Mouse (Mus musculus) lung, embryonic 15.5 days (tissue): ENCODE results near the gene Lfng. TPM values are rescaled to one million over a fixed set of nuclear protein-coding genes. Genes with fewer than 3 reads are reported as not detected.

ENCODE experiments used
- ATAC-seq: fragments of 200-750 bp; cut with Nextera tagmentation; 2 replicates; pipeline ENCODE4 v1.8.0; 2017; ENCODE audit warnings: moderate number of reproducible peaks, borderline replicate concordance; ENCODE audit not compliant: low FRiP score, low TSS enrichment; ENCODE audit errors: extremely low read depth
- H3K27ac ChIP-seq: fragments of 300-500 bp; sonication (generic); 2 replicates; pipeline ENCODE4 v1.5.1; 2015; ENCODE audit warnings: moderate library complexity, mild to moderate bottlenecking, inconsistent platforms
- H3K27me3 ChIP-seq: fragments of 300-500 bp; sonication (generic); 2 replicates; pipeline ENCODE4 v1.6.1; 2015; ENCODE audit warnings: inconsistent platforms
- H3K36me3 ChIP-seq: fragments of 300-500 bp; sonication (generic); 2 replicates; pipeline ENCODE4 v1.6.1; 2015; ENCODE audit warnings: inconsistent platforms
- H3K4me1 ChIP-seq: fragments of 300-500 bp; sonication (generic); 2 replicates; pipeline ENCODE4 v1.6.1; 2015; ENCODE audit warnings: inconsistent platforms
- H3K4me2 ChIP-seq: fragments of 300-500 bp; sonication (generic); 2 replicates; pipeline ENCODE4 v1.6.1; 2015; ENCODE audit warnings: inconsistent platforms, mild to moderate bottlenecking, moderate library complexity
- H3K4me3 ChIP-seq: fragments of 300-500 bp; sonication (generic); 2 replicates; pipeline ENCODE4 v1.5.1; 2015; ENCODE audit warnings: mild to moderate bottlenecking, inconsistent platforms
- H3K9ac ChIP-seq: fragments of 300-500 bp; sonication (generic); 2 replicates; pipeline ENCODE4 v1.6.1; 2015; ENCODE audit warnings: inconsistent platforms
- H3K9me3 ChIP-seq: fragments of 300-500 bp; sonication (generic); 2 replicates; pipeline ENCODE4 v1.6.1; 2016; ENCODE audit warnings: inconsistent platforms
- WGBS: fragments of 180-500 bp; shearing (Covaris S2); methylation state at CpG from one replicate; pipeline ENCODE4 v1.1.7; 2015; 5-methylcytosine and 5-hydroxymethylcytosine counted together
- polyA plus RNA-seq: library from polyadenylated mRNA; unstranded; fragments of >200 nt; fragmentation: Nextera tagmentation; extraction: Ambion mirVana; gene quantifications from 2 replicates; pipeline ENCODE4 v1.2.1, GENCODE M21; 2015

Gene Lfng
- polyA plus RNA-seq, 1 experiment from 2014 or later, result 22.5 TPM

DNA sequence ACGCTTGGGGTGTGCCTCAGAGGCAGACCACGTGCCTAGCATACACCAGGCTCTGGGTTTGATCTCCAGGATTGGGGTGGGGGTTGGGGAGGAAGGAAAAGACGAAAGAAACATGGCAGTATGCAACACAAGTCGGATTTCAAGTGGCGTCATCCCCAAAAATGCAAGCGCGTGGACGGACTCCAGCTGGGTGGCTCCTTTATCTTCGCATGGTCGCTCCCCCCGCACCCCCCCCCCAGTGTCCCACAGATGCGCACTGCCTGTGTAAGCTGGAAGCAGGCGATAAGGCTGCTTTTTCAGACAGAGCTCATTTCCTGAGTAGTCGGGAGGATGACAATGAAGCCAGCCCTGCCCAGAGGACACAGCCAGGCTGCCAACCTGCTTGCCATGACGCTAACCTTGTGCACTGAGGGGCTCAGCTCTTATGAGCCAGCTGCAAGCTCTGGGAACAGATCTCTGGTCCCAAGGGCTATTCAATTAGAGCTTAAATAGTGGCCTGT, 37.6 kb downstream of the Lfng start:
- WGBS, result 55% methylated on average over 15 of the region's 15 CpGs
- Histone ChIP-seq H3K9ac (no peak overlapping the region), H3K4me2 (peak overlapping the region; percentile 6; the same call in 1 of the 2 replicates), H3K4me3 (no peak overlapping the region), H3K9me3 (no peaks in the 10 kb centered on the region), H3K27ac (peak overlapping the region; percentile 45; the same call in 1 of the 2 replicates), H3K36me3 (no peaks in the 10 kb centered on the region), H3K27me3 (no peaks in the 10 kb centered on the region), H3K4me1 (peaks cover 74% of the 10 kb centered on the region)
- ATAC-seq, result no peak

DNA sequence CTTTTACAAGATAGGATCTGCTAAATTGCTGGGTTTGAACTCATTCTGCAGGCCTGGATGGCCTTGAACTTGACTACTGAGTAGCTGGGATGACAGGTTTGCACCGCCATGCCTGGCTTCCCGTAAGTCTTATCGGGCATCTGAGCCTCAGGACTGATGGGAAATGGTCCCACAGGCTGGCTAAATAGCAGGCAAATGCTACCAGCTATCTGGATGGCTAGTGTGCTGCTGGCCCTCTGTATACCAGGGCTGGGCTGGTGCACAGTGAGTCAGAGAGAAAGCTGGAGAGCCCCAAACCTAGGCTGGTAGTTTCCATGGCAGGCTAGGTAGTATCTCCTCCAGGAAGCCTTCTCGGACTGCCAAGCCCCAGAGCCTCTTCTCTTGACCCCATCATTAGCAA, 38.3 kb downstream of the Lfng start:
- no peaks in the 10 kb centered on the region for H3K9me3 ChIP-seq
- WGBS, result 82% methylated on average over 4 of the region's 4 CpGs
- no peak overlapping the region for H3K4me2 ChIP-seq
- peaks cover 73% of the 10 kb centered on the region for H3K4me1 ChIP-seq
- no peaks in the 10 kb centered on the region for H3K27me3 ChIP-seq
- ATAC-seq, result no peak
- H3K27ac ChIP-seq, result no peak overlapping the region
- H3K36me3 ChIP-seq, result no peaks in the 10 kb centered on the region
- no peak overlapping the region for H3K9ac ChIP-seq
- no peak overlapping the region for H3K4me3 ChIP-seq

DNA sequence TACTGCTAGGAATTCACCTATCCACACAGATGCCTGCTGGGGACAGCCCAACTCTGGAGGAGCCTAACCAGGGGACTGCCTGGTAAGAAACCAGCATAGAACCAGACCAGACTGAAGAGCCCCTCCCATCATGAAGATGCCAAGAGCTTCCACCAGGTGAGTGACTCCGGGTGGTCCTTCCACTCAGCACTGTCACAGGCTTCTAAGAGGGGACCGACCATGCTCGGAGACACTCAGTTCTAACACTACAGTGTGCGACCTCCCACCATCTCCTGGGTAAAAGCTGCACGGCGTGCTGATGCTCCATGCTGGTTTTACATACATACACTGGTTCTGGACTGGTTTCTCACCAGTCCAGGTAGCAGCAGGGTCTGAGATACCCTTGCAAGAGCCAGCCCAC, 39.1 kb downstream of the Lfng start:
- 80% methylated on average over 6 of the region's 6 CpGs for WGBS
- H3K27me3 ChIP-seq, result no peaks in the 10 kb centered on the region
- no peak overlapping the region for H3K4me3 ChIP-seq
- H3K4me1 ChIP-seq, result peaks cover 66% of the 10 kb centered on the region
- no peaks in the 10 kb centered on the region for H3K9me3 ChIP-seq
- H3K36me3 ChIP-seq, result no peaks in the 10 kb centered on the region
- H3K9ac ChIP-seq, result no peak overlapping the region
- ATAC-seq, result no peak
- H3K4me2 ChIP-seq, result peak overlapping the region; percentile 83; the same call in 1 of the 2 replicates
- no peak overlapping the region for H3K27ac ChIP-seq

DNA sequence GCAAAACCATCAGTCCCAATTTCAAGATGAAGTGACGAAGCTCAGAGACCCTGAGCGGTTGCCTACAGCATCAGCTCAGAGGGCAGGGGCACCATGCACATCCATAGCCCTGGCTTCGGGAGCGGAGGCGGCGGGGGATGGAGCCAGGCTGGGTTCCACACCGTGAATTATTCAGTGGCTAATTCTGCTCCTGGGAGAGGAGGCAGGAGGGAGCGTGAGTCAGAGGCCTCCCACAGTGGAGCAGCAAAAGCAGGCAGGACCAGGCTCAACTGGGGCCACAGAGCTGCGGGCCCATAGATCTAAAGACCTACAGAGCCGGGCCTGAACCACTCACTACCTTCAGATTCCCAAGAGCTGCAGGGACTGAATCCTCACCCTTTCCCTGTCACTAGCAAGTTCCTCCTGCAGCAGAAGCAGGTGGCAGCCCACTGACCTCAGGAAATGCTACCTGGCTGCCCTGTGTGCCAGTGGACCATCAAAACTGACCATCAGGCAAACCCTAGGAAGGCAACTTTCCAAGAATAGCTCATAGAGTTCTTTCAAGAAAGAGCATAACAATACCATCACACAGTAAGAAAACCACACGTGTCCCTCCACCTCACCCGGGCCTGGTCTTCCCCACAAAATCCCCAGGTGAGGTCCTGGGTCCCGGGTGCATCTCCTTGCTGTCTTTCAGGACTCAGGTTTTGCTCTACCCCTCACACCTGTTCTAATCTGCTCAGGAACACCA, 40.1 kb downstream of the Lfng start:
- ATAC-seq, result no peak
- H3K27ac ChIP-seq, result peak overlapping the region; percentile 86
- no peaks in the 10 kb centered on the region for H3K36me3 ChIP-seq
- H3K4me1 ChIP-seq, result peaks cover 60% of the 10 kb centered on the region
- peak overlapping the region; percentile 63 for H3K4me3 ChIP-seq
- H3K9ac ChIP-seq, result peak overlapping the region; percentile 81
- 53% methylated on average over 13 of the region's 13 CpGs for WGBS
- H3K27me3 ChIP-seq, result no peaks in the 10 kb centered on the region
- H3K9me3 ChIP-seq, result no peaks in the 10 kb centered on the region
- H3K4me2 ChIP-seq, result peak overlapping the region; percentile 83

DNA sequence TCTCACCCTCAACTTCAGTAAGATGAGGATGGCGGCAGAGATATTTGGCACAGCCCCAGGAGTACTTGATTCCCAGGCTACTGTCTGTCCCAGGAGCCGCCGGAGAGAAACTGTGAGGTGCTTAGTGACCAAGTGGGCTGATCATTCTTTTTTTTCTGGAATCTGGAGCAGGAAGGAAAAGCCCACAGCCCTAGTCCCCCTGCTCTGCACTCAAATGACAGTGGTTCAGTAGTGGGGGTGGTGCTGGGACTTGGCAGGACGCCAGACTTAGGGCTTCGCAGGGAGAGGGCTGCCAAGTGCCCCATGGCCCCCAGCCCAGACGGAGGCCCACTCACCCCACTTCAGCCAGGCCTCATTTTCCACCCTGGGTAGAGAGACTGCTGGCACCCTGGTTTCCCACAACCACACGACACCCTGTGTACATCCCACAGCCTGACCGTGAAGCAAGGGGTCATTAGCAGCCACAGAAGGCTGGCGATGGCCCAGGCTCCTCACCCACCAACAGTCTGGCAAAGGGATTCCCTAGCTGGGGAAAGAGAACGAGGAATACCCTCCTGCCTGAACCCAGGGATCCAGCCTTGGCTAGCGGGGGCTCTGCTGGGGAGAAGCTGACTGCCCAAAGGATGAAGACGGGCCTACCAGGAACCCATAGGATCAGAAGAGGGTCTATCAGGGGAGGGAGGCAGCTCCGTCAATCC, 40.9 kb downstream of the Lfng start:
- under 1% methylated on average over 13 of the region's 13 CpGs for WGBS
- Histone ChIP-seq H3K27ac (peak overlapping the region; percentile 86), H3K27me3 (no peaks in the 10 kb centered on the region), H3K36me3 (no peaks in the 10 kb centered on the region), H3K9me3 (no peaks in the 10 kb centered on the region), H3K4me3 (peak overlapping the region; percentile 63), H3K9ac (peak overlapping the region; percentile 81), H3K4me1 (peaks cover 60% of the 10 kb centered on the region), H3K4me2 (peak overlapping the region; percentile 83)
- ATAC-seq, result peak; percentile 70

DNA sequence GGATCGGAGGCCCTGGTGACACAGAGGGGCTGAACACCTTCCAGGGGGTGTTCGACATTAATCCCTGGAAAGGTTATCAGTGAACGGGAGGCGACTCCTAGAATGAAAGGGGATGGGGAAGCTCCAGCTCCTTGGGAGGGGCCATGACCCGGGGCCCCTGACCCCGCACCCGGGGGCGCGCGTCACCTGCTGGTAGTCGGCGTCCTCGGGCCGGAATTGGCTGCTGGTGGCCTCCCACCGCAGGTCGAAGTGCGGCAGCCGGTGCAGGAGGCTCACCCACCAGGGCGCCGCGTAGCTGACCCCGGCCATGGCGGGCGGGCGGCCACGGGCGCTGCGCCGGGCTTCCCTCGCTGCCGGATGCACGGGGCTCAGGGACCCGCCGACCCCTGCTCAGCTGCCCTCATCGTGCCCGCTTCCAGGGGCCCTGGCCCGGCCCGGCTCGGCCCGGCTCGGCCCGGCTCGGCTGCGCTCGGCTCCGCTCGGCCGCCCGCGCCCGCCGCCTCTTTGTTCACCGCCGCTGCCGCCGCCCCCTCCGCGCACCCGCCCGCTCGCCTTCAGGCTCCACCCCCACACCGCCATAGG, 41.5 kb downstream of the Lfng start, which contains the start of gene Ttyh3:
Gene Ttyh3, minus strand, starts transcription at position 513 of the 582 bp plus-strand sequence.
- Histone ChIP-seq H3K36me3 (no peaks in the 10 kb centered on the region), H3K4me3 (peak within 1 kb of the TSS; percentile 63), H3K4me1 (peaks cover 58% of the 10 kb centered on the region), H3K4me2 (peak within 1 kb of the TSS; percentile 83), H3K9me3 (no peaks in the 10 kb centered on the region), H3K27ac (peak within 1 kb of the TSS; percentile 86), H3K9ac (peak within 1 kb of the TSS; percentile 81), H3K27me3 (no peaks in the 10 kb centered on the region)
- ATAC-seq, result peak; percentile 21; the same call in 1 of the 2 replicates
- WGBS, result under 1% methylated on average over 58 of the region's 62 CpGs

DNA sequence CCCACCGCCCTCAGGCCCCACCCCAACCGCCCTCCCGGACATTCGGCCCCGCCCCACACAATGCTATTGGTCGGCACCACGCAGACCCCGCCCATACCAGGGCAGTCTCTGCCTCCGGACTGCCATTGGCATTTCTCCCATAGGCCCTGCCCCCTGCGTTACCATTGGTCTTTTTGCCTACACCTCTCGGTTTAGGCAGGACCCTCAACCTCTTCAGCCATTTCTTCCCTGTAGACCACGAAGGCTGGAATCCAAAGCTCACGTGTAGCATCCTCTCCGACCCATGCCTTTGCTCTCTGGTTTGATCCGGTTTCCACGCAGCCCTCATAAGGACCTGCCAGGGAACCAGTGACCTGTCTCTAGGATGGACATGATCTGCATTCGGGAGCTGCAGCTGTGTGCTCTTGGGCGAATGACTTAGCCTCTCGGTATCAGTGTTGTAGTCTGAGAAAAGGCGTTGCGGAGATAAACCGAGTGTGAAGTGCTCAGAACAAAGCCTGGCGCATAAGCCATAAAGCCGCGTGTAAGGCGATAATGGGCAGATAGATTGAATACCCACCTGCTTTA, 42.1 kb downstream of the Lfng start:
- no peaks in the 10 kb centered on the region for H3K27me3 ChIP-seq
- H3K4me2 ChIP-seq, result peak overlapping the region; percentile 67
- WGBS, result 3% methylated on average over 26 of the region's 26 CpGs
- H3K9ac ChIP-seq, result peak overlapping the region; percentile 15; the same call in 1 of the 2 replicates
- no peaks in the 10 kb centered on the region for H3K9me3 ChIP-seq
- peak; percentile 86 for ATAC-seq
- peaks cover 58% of the 10 kb centered on the region for H3K4me1 ChIP-seq
- H3K36me3 ChIP-seq, result no peaks in the 10 kb centered on the region
- peak overlapping the region; percentile 63 for H3K4me3 ChIP-seq
- H3K27ac ChIP-seq, result peak overlapping the region; percentile 7

DNA sequence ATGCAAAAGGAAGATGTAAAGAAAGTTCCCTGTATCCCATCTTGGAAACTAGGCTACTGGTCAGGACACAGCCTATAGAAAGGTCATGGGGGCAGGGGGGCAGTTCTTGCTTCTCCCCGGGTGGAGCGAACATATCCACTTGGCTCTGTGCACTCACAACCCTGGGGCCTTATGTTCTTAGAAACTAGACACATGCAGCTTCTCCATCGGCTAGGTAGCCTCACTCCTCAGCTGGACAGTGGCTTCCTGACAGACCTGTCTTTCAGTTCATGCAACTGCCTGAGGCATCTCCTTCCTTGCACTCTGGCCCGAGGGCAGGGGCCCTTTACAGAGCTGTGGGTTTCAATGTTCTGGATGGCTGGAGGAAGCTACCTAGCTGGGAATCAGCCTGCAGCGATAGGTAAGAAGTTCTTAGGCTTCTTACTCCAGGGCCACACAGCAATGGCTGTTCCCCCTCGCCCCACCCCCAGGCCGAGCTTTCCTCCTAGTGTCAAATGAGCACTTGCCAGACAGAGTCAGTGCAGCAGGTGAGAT, 42.8 kb downstream of the Lfng start:
- H3K27me3 ChIP-seq, result no peaks in the 10 kb centered on the region
- H3K4me3 ChIP-seq, result no peak overlapping the region
- no peak for ATAC-seq
- H3K9me3 ChIP-seq, result no peaks in the 10 kb centered on the region
- 62% methylated on average over 7 of the region's 7 CpGs for WGBS
- no peak overlapping the region for H3K9ac ChIP-seq
- no peak overlapping the region; the same call in 1 of the 2 replicates for H3K27ac ChIP-seq
- H3K36me3 ChIP-seq, result no peaks in the 10 kb centered on the region
- peaks cover 50% of the 10 kb centered on the region for H3K4me1 ChIP-seq
- H3K4me2 ChIP-seq, result peak overlapping the region; percentile 67; the same call in 1 of the 2 replicates

DNA sequence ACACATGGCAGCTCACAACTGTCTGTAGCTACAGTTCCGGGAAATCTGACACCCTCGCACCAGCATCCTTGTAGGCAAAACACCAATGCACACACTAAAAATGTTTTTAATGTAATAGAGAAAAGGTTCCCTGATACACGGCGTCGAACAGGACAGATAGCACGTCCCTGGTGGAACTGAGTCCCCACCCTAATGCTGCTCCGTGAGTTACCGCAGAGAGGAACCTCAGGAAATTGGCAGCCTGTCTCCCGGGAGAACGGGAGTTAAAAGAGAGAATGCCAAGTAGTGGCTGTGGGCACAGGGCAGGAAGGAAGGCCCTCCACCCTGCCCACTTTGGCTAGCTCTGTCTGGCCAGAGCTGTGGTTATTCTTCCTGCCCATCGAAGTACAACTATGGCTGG, 44.1 kb downstream of the Lfng start:
- 79% methylated on average over 11 of the region's 11 CpGs for WGBS
- no peaks in the 10 kb centered on the region for H3K27me3 ChIP-seq
- no peak overlapping the region for H3K4me3 ChIP-seq
- H3K4me2 ChIP-seq, result no peak overlapping the region
- no peaks in the 10 kb centered on the region for H3K9me3 ChIP-seq
- H3K27ac ChIP-seq, result no peak overlapping the region
- peaks cover 37% of the 10 kb centered on the region for H3K4me1 ChIP-seq
- ATAC-seq, result no peak
- H3K36me3 ChIP-seq, result no peaks in the 10 kb centered on the region
- H3K9ac ChIP-seq, result no peak overlapping the region

DNA sequence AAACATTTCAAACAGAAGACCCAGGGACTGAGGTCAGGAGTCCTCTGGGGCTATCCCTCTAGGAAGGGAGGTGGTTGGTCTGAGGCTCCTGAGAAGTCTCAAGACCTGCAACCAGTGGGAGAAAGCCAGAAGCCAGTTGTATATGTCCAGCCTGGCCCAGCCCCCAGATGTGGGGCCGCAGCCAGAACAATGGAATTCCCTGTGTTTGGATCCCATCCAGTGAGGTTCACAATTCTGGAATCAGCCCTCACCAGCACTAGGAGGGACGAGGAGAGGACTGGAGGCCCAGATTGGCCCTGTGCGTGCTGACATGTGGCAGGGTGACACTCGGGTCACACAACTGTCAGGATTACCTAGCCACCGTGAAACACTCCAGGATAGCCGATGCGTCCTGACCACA, 45.5 kb downstream of the Lfng start:
- no peak overlapping the region for H3K4me3 ChIP-seq
- no peak overlapping the region for H3K9ac ChIP-seq
- H3K27me3 ChIP-seq, result no peaks in the 10 kb centered on the region
- peaks cover 24% of the 10 kb centered on the region for H3K4me1 ChIP-seq
- H3K9me3 ChIP-seq, result no peaks in the 10 kb centered on the region
- H3K4me2 ChIP-seq, result no peak overlapping the region
- ATAC-seq, result no peak
- peak overlapping the region; percentile 31; the same call in 1 of the 2 replicates for H3K27ac ChIP-seq
- no peaks in the 10 kb centered on the region for H3K36me3 ChIP-seq
- WGBS, result 47% methylated on average over 7 of the region's 7 CpGs

DNA sequence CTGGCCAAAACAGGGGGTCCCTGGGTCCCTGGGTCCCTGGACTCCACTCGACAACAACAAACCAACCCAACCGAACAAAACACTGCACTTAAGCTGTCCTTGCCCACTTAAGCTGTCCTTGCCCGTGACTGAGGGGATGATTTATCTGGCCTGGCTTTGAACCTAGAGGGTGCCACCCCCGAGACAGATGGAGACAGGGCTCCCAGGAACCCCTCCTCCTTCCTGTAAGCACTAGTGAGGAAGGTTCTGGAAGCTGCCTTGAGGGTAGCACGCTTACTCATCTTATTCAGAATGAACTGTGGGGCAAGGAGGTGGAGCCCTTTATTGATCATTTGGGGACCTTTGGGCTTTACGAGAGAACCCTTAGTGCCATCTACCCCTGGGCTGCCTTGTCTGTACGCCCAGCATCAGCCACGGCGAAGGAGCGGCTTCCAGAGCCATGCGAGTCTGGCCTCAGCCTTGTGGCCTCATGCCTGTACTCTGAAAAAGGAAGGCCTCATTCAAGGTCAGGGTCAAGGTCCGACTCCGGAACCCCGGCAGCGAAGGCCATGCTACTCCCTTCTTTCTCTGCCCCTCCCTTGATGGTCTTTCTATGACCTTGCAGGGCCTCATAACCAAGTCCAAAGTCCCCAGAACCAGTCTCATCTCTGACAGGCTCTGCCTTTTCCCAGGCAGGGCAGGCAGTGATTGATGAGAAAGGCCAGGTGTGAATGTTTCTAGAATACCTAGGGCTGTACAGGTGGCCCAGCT, 47.2 kb downstream of the Lfng start:
- H3K4me1 ChIP-seq, result peaks cover 18% of the 10 kb centered on the region
- ATAC-seq, result no peak
- 81% methylated on average over 15 of the region's 15 CpGs for WGBS

More for the DNA sequence above, 47.2 kb downstream of the Lfng start:
- H3K36me3 ChIP-seq, result no peaks in the 10 kb centered on the region
- no peak overlapping the region for H3K9ac ChIP-seq
- no peak overlapping the region for H3K27ac ChIP-seq
- no peaks in the 10 kb centered on the region for H3K9me3 ChIP-seq
- no peaks in the 10 kb centered on the region for H3K27me3 ChIP-seq
- no peak overlapping the region for H3K4me3 ChIP-seq
- no peak overlapping the region for H3K4me2 ChIP-seq
